Mouse (Mus musculus) kidney, embryonic 14.5 days (tissue): ENCODE measurements around the gene Cartpt. TPM values are rescaled to one million over a fixed set of nuclear protein-coding genes. Genes with fewer than 3 reads are reported as not detected.

Experiments used
- ATAC-seq: fragments of 200-750 bp; cut with Nextera tagmentation; 2 replicates; pipeline ENCODE4 v1.8.0; 2017; ENCODE audit warnings: moderate number of reproducible peaks, mild to moderate bottlenecking, moderate TSS enrichment, moderate library complexity; ENCODE audit not compliant: low FRiP score, low TSS enrichment
- H3K27ac ChIP-seq: fragments of 300-500 bp; sonication (generic); 2 replicates; pipeline ENCODE4 v1.5.1; 2014; ENCODE audit warnings: low read depth, mild to moderate bottlenecking, low read length, moderate library complexity, mixed read lengths
- H3K27me3 ChIP-seq: fragments of 300-500 bp; sonication (generic); 2 replicates; pipeline ENCODE4 v1.6.1; 2014; ENCODE audit warnings: mild to moderate bottlenecking, low read length; ENCODE audit not compliant: control insufficient read depth, insufficient read depth
- H3K36me3 ChIP-seq: fragments of 300-500 bp; sonication (generic); 2 replicates; pipeline ENCODE4 v1.6.1; 2014; ENCODE audit warnings: low read length, mixed read lengths; ENCODE audit not compliant: control insufficient read depth, insufficient read depth
- H3K4me1 ChIP-seq: fragments of 300-500 bp; sonication (generic); 2 replicates; pipeline ENCODE4 v1.6.1; 2014; ENCODE audit warnings: low read length, mixed read lengths; ENCODE audit not compliant: control insufficient read depth, insufficient read depth
- H3K4me2 ChIP-seq: fragments of 300-500 bp; sonication (generic); replicated peaks from 2 replicates; pipeline ENCODE4 v1.6.1; 2014; ENCODE audit warnings: low read depth, mild to moderate bottlenecking, low read length
- H3K4me3 ChIP-seq: fragments of 300-500 bp; sonication (generic); 2 replicates; pipeline ENCODE4 v1.5.1; 2014; ENCODE audit warnings: mild to moderate bottlenecking, low read length
- H3K9ac ChIP-seq: fragments of 300-500 bp; sonication (generic); 2 replicates; pipeline ENCODE4 v1.6.1; 2014; ENCODE audit warnings: low read depth, mild to moderate bottlenecking, low read length, moderate library complexity
- H3K9me3 ChIP-seq: fragments of 300-500 bp; sonication (generic); 2 replicates; pipeline ENCODE4 v1.6.1; 2016; ENCODE audit warnings: low read length; ENCODE audit not compliant: control insufficient read depth
- WGBS: fragments of 180-500 bp; shearing (Covaris S2); extraction: QIAGEN DNeasy Blood & Tissue Kit; methylation state at CpG from one replicate; pipeline ENCODE4 v1.1.7; 2014; 5-methylcytosine and 5-hydroxymethylcytosine counted together
- polyA plus RNA-seq: library from polyadenylated mRNA; unstranded; fragments of >200 nt; fragmentation: Nextera tagmentation; extraction: Ambion mirVana; gene quantifications from 2 replicates; pipeline ENCODE4 v1.2.1, GENCODE M21; 2014

The Cartpt gene
- polyA plus RNA-seq, 1 experiment from 2014 or later = 0.27 TPM

- no peak for ATAC-seq
- H3K9me3 ChIP-seq = no peaks in the 10 kb centered on the region
- peak overlapping the region; percentile 59; the same call in 1 of the 2 replicates for H3K27ac ChIP-seq
- no peak overlapping the region for H3K4me3 ChIP-seq
- H3K4me2 ChIP-seq = 0 out of 2 replicates have a peak overlapping the region, but pooled peaks have one; percentile 6
- H3K4me1 ChIP-seq = no peaks in the 10 kb centered on the region; the same call in 1 of the 2 replicates
- H3K36me3 ChIP-seq = no peaks in the 10 kb centered on the region
- 48% methylated on average over 4 of the region's 4 CpGs for WGBS
- no peak overlapping the region for H3K9ac ChIP-seq
- no peaks in the 10 kb centered on the region for H3K27me3 ChIP-seq
Measured at GRCm38 (mm10) chr13:99851026-99851425, 49.9 kb downstream of the Cartpt start.

GRCm38 (mm10) chr13:99849597-99849996 lies 51.3 kb downstream of the Cartpt start:
- Histone ChIP-seq H3K27ac (no peak overlapping the region), H3K4me3 (no peak overlapping the region), H3K27me3 (no peaks in the 10 kb centered on the region), H3K9ac (no peak overlapping the region), H3K36me3 (no peaks in the 10 kb centered on the region), H3K4me2 (no peak overlapping the region), H3K4me1 (no peaks in the 10 kb centered on the region; the same call in 1 of the 2 replicates), H3K9me3 (no peaks in the 10 kb centered on the region)
- ATAC-seq = no peak
- 34% methylated on average over 15 of the region's 15 CpGs for WGBS

Other genes starting within 250 kb of the Cartpt start
- 45.1 and 52.8 TPM in 2 replicates for gene Mccc2, start 114.5 kb upstream of the Cartpt start, polyA plus RNA-seq
- gene Bdp1, start 203.0 kb upstream of the Cartpt start, polyA plus RNA-seq = 31.8 and 35.2 TPM in 2 replicates
- 200 and 253 TPM in 2 replicates for gene Serf1, start 206.9 kb upstream of the Cartpt start, polyA plus RNA-seq
- 78.8 and 91.0 TPM in 2 replicates for gene Smn1, start 223.8 kb upstream of the Cartpt start, polyA plus RNA-seq